Mouse (Mus musculus) gastrocnemius, postnatal 10 days (tissue): ENCODE measurements around the gene Chaf1a. TPM values are rescaled to one million over a fixed set of nuclear protein-coding genes. Genes with fewer than 3 reads are reported as not detected.

Source experiments
- DNase-seq: peaks from one replicate; pipeline ENCODE4 v3.0.0; 2021; ENCODE audit warnings: mixed read lengths
- long read RNA-seq, 2 experiments: library from polyadenylated mRNA; stranded (forward); transcript quantifications; one replicate each; pipeline ENCODE4 v2.0.0; 2021
- total RNA-seq, 2 experiments: library from RNA; stranded (reverse); gene quantifications; 2 replicates each; pipeline ENCODE4 v1.2.3; 2021

Chaf1a gene
- 1 to 10 TPM; 3.6 to 8.7 TPM for total RNA-seq
- long read RNA-seq, experiment 1, full-length matches to known transcripts = 6 of 12 reads
- long read RNA-seq, experiment 1, partial matches to known transcripts = 1 of 12 reads
- long read RNA-seq, experiment 1, other reads (novel, unspliced or antisense) = 5 of 12 reads
- long read RNA-seq, experiment 2, full-length matches to known transcripts = 9 of 11 reads
- long read RNA-seq, experiment 2, partial matches to known transcripts = 1 of 11 reads
- long read RNA-seq, experiment 2, other reads (novel, unspliced or antisense) = 1 of 11 reads

DNA sequence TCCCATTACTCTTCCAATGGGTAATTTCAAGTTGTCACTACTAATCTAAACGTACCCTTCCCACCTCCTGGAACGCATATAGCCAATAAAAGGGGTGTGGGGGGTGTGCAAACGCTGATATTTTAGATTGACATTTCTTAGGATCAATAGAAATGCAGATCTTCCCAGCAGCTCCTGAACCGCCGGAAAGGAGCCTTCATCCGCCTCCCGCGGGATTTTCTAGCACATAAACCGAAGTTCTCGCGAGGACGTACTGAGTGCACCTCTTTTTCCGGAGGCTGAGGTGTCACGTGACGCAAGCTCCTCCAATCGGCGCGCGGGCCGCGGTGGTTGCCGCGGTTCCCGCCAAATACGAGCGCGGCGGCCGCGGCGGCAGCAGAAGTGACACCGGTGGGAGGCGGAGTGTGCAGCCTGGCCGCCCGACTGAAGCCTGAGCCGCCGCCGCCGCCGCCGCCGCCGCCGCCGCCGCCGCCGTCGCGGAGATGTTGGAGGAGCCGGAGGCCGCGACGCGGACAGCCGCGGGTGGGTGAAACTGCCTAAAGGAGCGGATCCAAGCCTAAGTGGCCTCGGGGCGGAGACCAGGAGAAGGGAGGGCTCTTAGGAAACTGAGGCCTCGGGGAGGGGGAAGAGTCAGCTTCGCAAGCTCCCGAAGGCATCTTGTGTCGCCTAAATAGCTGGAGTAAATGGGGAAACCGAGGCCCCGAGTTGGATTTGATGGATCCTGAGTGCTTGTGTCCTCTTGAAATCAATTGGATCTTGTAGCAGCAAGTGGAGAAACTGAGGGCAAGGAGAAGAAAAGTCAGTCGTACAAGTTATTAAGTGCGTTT lies at the start of gene Chaf1a:
Chaf1a (plus strand) TSS at position 410 of the 827 bp plus-strand sequence.
- peak; percentile 96 for DNase-seq

DNA sequence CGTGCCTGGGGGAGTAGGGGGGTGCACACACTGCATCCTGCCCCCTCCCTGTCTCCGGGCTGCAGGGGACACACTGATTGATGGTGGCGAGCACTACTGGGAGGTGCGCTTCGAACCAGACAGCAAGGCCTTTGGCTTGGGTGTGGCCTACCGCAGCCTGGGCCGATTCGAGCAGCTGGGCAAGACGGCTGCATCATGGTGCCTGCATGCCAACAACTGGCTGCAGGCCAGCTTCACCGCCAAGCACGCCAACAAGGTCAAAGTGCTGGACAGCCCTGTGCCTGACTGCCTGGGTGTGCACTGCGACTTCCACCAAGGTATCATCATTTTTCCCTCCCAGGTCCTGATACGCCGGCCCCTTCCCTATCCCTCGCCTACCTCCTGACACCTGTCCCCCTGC lies 44.2 kb upstream of the Chaf1a start:
- peak; percentile 34 for DNase-seq

DNA sequence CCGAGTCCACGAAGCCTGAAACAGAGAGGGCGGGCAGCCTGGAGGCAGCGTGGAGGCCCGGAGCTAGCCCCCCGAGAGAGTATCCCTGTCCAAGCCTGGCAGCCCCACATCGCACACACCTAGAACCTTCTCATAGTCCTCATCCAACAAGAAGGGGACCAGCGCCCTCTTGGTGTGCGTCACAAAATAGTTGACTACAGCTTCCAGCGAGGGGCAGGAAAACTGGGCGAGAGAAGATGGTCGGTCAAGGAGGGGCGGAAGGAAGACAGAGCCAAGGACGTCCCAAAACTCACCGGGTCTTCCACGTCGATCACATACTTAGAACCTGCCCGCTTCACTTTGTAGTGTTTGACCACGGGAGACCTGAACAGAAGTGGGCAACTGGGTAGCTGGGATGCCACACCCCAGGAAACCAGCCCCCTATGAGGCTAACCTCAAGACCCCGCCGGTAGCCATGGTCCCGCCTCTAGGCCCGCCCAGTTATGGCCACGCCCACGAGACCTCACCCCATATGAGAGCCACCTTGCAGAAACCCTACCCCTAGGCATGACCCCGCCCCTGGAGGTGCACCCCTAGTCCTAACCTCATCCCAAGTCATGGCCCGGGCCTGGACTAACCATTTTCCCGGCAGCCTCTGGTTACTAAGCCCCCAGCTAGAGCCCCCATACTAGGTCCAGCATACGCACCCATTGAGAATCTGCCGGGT lies 40.3 kb upstream of the Chaf1a start:
- no peak for DNase-seq

DNA sequence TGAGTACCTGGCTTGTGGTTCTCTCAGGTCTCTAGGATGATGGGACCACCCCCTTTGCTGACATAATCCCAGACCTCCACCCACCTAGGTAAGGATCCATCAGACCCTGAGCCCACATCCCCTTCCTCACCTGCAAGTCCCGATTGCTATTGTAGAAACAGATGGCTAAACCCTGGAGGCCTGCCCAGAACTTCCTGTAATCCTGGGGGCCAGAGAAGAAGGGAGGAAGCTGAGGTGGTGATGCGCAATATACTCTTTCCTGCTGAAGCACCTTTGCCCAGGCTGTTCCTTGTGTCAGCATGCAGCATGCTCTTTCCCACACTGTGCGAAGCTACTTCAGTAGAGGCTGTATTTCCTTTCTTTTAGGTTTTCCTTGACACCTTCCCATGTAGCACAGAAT lies 37.2 kb upstream of the Chaf1a start:
- no peak for DNase-seq

DNA sequence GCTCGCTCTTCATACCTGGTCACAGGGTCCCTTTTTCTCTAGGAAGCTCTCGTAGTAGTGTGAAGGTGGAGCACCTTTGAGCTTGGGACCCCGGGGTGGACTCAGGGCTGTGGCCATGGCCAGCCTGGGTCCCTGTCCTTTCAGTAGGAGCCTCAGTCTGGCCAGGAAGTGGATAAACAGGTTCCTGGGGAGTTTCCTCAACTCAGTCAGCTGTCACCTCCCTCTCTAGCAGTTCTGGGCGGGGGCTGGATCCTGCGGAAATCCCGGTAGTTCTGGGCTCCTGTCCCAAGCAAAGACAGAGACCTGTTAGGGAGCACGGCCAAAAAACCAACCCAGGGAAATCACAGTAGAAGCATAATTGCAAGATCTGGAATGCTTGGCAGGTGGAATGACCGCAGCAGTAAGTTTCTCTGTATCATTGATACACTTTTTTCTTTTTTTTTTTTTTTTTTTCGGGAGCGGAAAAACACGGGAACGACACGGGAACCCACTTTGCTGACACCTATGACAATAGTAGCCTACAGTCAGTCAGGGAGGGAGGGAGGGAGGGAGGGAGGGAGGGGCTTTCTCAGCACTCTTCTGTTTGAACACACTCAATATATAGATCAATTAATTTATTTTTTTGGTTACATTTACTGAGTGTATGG lies 34.7 kb upstream of the Chaf1a start, which contains the start of the genes Stap2 and Mpnd:
Stap2 (minus strand) TSS at position 170 of the 647 bp plus-strand sequence.
Mpnd (plus strand) TSS at position 297 of the 647 bp plus-strand sequence.
- DNase-seq = no peak

DNA sequence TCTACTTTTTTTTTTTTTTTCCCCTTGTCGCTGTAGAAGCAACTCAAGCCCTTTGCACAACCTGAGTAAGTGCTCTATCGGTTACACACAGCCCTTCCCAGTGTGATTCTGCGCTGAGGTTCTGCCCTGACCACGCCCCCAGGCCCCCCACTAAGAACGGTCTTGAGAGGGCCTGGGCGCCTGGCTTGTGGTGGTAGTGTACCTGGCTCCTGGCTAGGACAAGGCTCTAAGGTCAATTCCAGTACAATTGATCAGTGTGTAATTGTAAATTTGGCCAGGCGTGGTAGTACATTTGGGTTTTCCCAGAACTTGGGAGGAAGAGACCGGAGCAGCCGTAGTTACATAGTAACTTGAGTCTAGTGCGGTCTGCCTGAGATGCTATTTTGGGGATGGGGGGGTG lies 33.3 kb upstream of the Chaf1a start:
- DNase-seq = no peak

DNA sequence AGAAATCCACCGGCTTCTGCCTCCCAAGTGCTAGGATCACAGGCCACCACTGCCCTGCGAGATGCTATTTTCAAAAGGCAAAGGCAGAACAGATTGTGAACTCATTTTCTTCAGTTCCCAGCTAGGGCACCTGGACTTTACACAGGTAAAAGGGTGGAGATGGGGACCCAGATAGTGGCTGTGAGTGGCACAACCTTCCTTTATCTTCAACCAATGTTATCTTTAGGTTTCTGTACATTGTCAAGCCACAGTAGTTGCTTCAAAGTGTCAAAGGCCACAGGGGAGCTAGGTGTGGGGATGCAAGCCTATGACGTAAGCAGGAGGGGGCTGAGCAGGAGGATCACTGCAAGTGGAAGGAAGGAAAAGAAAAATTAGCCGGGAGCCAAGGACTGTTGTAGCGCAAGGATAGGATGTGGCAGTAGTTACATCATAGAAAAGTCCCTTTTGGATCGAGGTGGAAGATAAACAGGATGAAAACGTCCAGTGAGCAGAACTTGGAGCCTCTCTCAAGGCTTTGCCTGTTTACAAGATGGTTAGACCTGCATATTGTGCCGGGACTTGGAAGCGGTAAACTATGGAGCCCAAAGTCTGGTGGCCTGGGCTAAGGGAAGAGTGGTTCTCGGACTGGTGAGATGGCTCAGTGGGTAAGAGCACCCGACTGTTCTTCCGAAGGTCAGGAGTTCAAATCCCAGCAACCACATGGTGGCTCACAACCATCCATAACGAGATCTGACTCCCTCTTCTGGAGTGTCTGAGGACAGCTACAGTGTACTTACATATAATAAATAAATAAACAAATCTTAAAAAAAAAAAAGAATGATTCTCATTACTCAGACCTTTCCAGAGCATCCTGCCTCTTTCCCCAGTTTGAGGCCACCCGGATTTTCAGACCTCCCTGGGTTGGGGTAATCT lies 32.5 kb upstream of the Chaf1a start:
- DNase-seq = no peak

DNA sequence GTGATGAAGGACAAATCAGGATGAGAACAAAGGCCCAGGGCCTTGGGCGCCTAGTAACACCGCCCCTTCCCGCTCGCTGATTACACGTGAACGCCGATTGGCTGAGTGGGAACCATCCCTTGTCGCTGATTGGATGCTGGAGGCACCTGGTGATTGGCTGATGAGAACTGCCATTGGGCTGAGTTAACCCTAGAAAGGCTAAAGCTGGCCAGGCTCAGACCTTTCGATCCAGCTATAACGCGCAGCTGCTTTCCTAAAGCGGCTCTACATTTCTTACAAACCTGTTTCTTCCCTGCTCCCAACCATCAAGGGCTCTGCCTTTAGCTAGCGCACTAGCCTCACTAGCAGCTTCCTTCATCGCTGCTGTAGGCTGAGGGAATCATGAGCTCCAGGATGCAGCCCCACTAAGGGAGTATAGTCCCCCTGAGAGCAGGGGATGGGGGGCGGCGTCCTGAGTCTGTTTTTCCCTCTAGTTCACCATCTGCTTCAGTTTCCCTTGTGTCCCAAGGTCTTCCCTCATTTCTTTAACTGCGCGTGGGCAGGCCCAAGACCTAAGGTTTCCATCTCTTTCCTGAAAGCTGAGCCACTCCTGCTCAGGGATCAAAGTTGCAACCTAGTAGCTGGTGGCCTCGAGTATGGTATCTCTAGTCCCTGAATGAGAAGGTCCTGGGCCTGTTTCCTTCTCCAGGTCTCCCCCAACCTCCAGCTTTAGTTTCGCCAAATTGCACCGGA lies 31.7 kb upstream of the Chaf1a start:
- peak; percentile 86 for DNase-seq

DNA sequence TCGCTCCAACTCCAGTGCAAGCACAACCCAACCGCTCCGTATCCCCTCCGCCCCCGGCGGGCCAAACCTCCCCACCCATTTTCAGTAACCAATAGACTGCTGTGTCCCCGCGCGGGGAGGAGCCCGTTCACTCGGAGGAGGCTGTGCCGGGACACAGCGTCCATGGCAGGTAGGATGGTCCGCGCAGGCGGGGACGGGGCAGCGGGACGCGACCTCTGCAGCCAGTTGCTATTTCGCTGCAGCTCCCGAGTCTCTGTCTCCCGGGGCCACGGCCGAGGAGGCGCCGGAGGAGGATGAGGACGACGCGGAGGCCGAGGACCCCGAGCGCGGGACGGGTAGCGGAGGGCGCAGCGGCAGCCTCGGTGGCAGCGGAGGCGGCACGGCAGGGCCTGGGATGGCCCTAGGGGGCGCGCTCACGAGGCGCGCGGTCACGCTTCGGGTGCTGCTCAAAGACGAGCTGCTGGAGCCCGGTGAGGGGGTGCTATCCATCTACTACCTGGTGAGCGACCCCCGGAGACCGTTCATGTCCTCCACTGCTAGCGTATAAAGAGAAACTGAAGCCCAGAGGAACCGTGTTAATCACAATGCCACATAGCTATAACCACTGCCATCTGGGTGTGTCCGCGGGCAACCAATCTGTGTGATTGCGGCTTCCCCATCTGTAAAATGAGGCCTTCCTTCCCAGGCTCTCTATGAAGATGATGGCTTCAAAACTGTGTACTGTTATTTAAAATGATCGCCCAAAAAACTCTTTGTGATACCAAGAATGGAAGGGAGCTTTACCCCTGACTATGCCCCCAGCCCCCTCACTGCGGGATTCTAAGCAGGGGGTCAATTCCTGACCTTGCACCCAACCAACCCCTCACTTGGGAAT lies 30.9 kb upstream of the Chaf1a start:
- DNase-seq = peak; percentile 84

DNA sequence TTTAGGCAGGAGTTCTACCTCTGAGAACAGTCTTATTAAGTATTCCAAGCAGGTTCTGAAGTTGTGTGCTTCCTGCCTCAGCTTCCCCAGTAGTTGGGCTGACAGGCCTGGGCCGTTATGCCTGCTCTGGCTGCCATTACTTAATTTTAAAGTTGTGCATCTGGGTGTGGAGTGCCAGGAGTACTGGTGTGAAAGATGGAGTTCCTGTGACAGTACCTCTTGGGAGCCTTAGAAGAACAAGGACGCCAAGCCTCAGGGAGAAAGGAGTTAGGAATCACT lies 30.3 kb upstream of the Chaf1a start:
- DNase-seq = no peak

DNA sequence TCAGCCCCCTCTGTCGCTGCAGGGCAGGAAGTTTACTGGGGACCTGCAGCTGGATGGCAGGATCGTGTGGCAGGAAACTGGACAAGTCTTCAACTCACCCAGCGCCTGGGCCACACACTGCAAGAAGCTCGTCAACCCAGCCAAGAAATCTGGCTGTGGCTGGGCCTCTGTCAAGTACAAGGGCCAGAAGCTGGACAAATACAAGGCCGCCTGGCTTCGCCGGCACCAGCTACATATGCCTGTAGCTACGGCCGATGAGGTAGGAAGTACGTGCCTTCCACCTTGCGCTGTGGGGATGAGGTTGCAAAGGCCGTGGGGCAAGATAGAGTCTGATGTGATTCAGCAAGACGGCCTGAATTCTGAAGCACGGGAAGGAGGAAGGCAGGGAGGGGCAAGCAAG lies 30.0 kb upstream of the Chaf1a start:
- no peak for DNase-seq

DNA sequence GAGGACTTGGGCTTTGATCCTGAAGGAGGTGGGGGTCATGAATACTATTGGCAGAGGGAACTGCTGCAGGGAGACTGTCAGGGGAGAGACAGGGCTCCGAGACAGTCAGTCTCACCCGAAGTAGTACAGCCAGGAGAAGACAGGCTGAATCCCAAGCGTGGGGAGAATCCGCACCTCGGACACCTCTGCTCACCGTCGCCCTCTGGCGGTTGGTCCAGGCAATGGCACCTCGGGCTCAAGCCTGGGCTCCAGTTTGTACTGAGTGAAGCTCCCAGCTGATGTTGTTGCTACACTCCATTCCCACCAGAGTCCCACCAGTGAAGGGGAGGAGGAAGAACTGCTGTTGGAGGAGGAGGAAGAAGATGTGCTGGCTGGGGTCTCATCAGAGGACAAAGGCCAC lies 29.6 kb upstream of the Chaf1a start:
- peak; percentile 88 for DNase-seq

DNA sequence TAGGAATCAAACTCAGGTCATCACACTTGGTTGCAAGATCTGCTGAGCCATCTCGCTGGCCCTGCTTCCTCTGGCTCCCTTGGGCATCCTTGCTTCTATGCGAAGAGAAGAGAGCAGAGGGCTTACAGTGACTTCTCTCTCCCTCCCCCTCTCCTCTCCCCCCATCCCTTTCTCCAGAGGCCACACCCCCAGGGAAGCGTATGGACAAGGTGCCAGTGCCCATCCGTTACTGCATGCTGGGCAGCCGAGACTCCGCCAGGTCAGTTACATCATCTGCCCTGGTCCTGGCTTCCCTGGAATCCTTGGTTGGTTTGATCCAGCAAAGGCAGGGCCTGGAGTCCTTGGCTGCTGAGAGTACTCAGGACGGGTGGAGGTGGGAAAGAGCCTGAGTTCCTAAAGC lies 28.8 kb upstream of the Chaf1a start:
- DNase-seq = no peak

DNA sequence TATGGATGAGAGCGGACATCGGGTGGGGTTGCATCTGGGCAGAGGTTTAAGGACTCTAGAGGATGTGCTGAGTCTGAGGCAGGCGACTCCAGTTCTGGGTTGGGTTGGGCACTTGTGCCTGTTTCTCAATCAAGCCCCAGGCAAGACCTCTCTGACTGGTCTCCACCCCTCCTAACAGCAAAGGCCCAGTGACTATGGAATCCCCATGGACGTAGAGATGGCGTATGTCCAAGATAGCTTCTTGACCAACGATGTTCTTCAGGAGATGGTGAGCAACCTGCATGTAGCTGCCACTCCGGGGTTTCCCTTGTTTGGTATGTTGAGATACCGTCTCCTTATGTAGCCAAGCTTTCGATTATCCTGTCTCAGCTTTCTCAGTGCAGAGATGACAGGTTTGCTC lies 24.9 kb upstream of the Chaf1a start:
- DNase-seq = no peak

DNA sequence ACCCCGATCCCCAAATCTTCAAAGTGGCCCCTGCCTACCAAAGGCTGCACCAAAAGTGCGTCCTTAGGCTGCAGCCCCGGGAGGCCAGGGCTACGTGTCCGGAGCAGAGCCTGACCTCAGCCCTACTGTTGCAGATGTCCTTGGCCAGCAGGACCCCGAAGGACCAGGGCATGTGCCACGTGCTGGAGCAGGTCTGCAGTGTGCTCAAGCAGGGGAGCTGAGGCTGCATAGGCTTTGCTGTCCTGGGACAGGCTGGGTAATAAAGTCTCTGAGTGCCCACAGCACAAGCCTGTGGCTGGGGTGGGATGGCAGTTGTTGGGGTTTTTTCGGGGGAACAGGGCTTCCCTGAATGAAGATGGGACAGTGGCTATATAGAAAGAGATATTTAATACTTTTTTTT lies 23.9 kb upstream of the Chaf1a start:
- no peak for DNase-seq

DNA sequence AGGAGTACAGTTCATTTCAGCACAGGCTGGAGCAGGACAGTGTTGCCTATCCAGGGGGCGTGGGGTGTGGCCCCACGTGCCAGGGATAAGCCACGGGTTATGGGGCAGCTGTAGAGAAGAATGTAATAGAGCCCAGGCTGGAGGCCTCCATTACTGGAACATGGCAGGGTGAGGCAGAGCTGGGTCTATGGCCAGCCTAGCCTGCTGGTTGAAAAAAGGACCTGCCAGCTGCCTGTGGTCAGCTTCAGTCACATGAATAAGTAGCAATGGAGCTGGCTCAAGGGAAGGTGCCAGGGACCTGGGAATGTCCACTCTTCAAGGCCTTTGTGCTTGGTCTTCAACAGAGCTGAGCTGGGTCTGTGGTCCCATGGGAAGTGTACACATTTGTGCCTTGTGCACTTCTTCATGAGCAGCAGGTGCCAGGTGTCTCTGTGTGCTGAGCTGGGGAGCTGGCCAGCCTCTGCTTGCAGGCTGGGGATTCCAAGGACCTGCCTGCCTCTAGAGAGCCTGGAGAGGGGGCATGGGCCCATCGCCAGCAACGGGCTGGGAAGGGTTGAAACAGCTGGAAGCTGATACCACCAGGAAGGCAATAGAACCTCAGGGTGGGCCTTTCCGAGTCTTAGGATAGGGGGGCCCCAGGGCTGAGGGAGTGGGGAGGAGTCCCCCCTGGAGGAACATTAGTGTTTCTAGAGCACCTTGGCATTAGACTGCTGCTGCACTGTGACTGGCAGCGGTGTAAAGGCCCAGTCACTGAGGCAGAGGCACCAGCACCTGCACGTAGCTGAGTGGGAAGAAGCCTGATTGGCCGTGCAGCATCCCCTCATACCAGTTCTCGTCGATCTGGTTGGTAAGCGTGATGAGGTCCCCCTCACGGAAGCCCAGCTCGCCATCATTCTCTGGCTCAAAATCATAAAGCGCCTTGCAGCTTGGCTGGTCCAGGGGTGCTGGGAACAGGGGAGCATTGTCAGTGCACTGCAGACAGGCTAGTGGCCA lies 23.1 kb upstream of the Chaf1a start:
- no peak for DNase-seq

DNA sequence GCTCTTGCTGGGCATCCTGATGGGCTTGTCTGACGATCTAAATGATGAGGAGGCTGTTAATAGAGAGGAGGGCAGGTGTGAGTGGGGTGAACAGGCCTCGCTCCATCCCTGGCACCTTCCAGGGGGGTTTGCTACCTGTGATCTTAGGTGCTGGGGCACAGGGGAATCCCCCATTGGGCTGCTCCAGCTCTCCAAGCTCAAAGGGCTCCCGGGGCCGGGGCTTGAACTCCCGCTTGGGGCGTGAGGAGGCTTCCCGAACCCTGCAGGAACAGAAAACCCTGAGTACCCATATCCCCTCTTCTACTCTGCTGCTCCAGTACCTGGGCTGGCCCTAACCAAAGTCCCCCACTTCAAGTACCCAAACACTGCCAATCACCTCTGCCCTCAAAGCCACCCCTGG lies 22.4 kb upstream of the Chaf1a start:
- no peak for DNase-seq

DNA sequence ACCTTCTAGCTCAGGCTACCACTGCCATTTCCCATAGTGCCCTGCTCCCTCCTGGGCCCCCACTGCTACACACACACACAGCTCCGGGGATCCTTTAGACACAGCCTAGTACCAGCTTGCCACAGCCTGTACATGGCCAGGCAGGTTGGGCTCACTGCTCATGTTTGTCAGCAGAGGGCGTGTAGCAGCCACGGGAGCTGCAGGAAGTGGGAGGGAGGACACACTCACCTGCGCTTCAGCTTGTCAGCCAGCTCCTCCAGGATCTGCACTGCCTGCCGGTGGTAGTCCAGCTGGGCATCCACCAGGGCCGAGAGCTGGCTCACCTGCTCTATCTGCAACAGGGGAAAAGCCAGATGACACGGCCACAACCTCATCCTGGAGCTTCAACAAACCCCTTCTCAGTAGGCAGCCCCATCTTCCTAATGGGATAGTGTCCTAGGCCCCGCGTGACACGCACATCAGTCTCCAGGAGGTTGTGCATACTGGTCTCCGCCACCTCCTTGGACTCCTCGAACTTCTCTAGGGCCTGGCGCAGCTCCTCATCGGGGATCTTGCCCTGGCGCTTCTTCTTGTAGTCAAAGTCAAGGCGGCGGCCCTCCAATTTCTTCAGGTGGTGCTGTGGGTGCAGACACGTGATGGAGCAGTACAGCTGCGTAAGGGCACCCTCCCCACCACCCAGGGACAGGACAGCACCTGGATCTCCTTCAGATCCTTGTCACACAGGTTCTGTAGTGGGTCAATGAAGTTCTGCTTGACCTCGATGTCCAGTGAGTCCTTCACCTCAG lies 21.7 kb upstream of the Chaf1a start:
- peak; percentile 45 for DNase-seq
